Mouse (Mus musculus): ENCODE results near the gene Gprasp2. TPM values are rescaled to one million over a fixed set of nuclear protein-coding genes. Genes with fewer than 3 reads are reported as not detected.
"Not testable (repeated sequence)": the region's sequence is repeated elsewhere in the genome, so short reads cannot be mapped to it uniquely, and the experiment has no call there.

The Gprasp2 gene
- total and polyA plus RNA-seq, 3 experiments: 0.08 to 0.40 TPM; not detected in 1

DNA sequence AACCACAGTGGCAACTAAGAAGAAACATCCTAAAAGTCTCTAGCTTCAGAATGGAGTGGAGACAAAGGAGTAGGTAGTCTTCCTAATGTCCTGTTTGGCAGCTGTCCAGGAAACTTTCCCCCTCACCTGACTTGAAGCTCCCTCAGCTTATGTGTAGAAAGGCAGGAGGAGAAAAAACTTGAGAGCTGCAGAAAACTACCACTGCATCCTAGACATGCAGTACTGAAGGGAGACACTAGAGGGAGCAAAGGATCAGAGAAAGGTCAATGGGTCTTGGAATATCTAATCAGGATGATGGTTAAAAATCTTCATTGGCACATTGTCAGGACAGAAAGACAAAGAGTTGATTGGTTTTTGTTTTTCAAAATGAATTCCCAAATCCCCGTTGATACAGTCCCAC lies 33.1 kb upstream of the Gprasp2 start:
- Histone ChIP-seq H3K27me3 (replicated peaks) (no peaks in the 10 kb centered on the region), H3K4me2 (ENCODE audit: insufficient read depth, low read depth, poor library complexity, severe bottlenecking) (no peak overlapping the region; the same call in 1 of the 2 replicates), H3K9ac (ENCODE audit: insufficient read depth, low read depth) (no peak overlapping the region), H3K36me3 (replicated peaks in 1 of 2; ENCODE audit: control insufficient read depth in 1 of 2, insufficient read depth in 1 of 2, low read length in 1 of 2) (no peaks in the 10 kb centered on the region), H3K4me1 (ENCODE audit: control insufficient read depth in 1 of 2, insufficient read depth in 2 of 2) (no peaks in the 10 kb centered on the region), H3K9me3 (replicated peaks; ENCODE audit: low read length) (no peaks in the 10 kb centered on the region), H3K79me2 (replicated peaks; ENCODE audit: control insufficient read depth, extremely low read depth, insufficient read depth, poor library complexity, severe bottlenecking) (no peaks in the 10 kb centered on the region), H3K4me3 (replicated peaks in 1 of 3; ENCODE audit: low read depth in 2 of 3, low read length in 2 of 3, poor library complexity in 1 of 3) (no peak overlapping the region), H3K27ac (ENCODE audit: insufficient read depth, low read depth) (no peak overlapping the region)
- TF ChIP-seq ZC3H11A (IDR thresholded peaks at IDR 0.05; ENCODE audit: low read depth, low read length) (no peak), MEF2A (IDR thresholded peaks at IDR 0.05; ENCODE audit: borderline replicate concordance, low read depth, low read length) (no peak), RAD21 (IDR thresholded peaks at IDR 0.05; ENCODE audit: low read depth, low read length) (peak; percentile 68), UBTF (IDR thresholded peaks at IDR 0.05; ENCODE audit: low read depth, low read length) (no peak), NELFE (IDR thresholded peaks at IDR 0.05; ENCODE audit: low read depth, low read length) (no peak), CTCF (conservative IDR thresholded peaks at IDR 0.05 in 1 of 2, IDR thresholded peaks at IDR 0.05 in 1 of 2; ENCODE audit: low read depth in 2 of 2, low read length in 2 of 2) (peak; percentile 60 to 76), ZKSCAN1 (IDR thresholded peaks at IDR 0.05; ENCODE audit: borderline replicate concordance, low read depth, low read length) (no peak), SMC3 (IDR thresholded peaks at IDR 0.05; ENCODE audit: low read depth, low read length) (peak; percentile 75), TBP (conservative IDR thresholded peaks at IDR 0.05; ENCODE audit: low read depth, low read length) (no peak)
- dilution Hi-C loops (cut with MboI; ENCODE audit: extremely low pct_ligation_motif_present, extremely low pct_unique_long_range_greater_than_20kb, low sequenced_read_pairs) (no loop called here), in situ Hi-C loops (cut with MboI; ENCODE audit: low pct_ligation_motif_present, low pct_unique_long_range_greater_than_20kb, low sequenced_read_pairs) (loop anchor here (10.0 to 25.0 kb wide), 2 partner anchors 143 to 159 kb away; no protein-coding TSS in a partner anchor)
- DNase-seq (ENCODE audit: extremely low read depth): peak; percentile 43

DNA sequence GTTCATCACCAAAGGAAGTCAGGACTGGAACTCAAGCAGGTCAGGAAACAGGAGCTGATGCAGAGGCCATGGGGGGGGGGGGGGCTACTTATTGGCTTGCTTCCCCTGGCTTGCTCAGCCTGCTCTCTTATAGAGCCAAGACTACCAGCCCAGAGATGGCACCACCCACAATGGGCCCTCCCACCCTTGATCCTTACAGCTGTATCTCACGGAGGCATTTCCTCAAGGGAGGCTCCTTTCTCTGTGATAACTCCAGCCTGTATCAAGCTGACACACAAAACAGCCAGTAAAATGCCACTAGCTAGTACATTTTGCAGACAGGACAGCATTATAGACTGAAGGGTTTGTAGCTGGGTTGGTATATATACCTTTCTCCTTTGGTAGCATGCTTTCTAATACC lies 2.9 kb upstream of the Gprasp2 start:
- DNase-seq (ENCODE audit: extremely low read depth); H3K27ac ChIP-seq (ENCODE audit: insufficient read depth, low read depth); H3K4me1 ChIP-seq (ENCODE audit: control insufficient read depth in 1 of 2, insufficient read depth in 2 of 2); H3K4me2 ChIP-seq (ENCODE audit: insufficient read depth, low read depth, poor library complexity, severe bottlenecking); dilution Hi-C loops (cut with MboI; ENCODE audit: extremely low pct_ligation_motif_present, extremely low pct_unique_long_range_greater_than_20kb, low sequenced_read_pairs); in situ Hi-C loops (cut with MboI; ENCODE audit: low pct_ligation_motif_present, low pct_unique_long_range_greater_than_20kb, low sequenced_read_pairs); H3K36me3 ChIP-seq (replicated peaks in 1 of 2; ENCODE audit: control insufficient read depth in 1 of 2, insufficient read depth in 1 of 2, low read length in 1 of 2); H3K9ac ChIP-seq (ENCODE audit: insufficient read depth, low read depth); H3K79me2 ChIP-seq (replicated peaks; ENCODE audit: control insufficient read depth, extremely low read depth, insufficient read depth, poor library complexity, severe bottlenecking); H3K27me3 ChIP-seq (replicated peaks); H3K9me3 ChIP-seq (replicated peaks; ENCODE audit: low read length); H3K4me3 ChIP-seq (replicated peaks in 1 of 3; ENCODE audit: low read depth in 2 of 3, low read length in 2 of 3, poor library complexity in 1 of 3): not testable (repeated sequence)

DNA sequence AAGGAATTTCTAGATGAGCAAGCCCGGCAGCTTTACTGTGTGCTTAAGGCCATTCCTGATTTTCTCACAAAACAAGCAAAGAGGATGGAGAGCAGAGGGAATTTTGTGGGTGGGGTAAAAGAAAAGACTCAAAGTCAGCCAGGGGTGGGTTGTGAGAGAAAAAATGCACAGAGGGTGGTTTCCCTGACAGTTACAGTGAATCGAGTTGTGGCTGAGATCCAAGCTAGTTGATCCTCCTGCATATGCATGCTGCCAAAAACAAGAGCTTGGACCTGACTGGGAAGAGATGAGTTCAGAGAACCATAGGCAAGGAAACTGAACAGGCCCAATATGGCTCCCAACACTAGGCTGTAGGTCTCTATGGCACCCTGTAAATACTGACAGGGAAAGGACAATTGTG lies 938 bp upstream of the Gprasp2 start:
- H3K9ac ChIP-seq (ENCODE audit: insufficient read depth, low read depth): no peak overlapping the region
- no peak for DNase-seq (ENCODE audit: extremely low read depth)
- H3K4me3 ChIP-seq (replicated peaks in 1 of 3; ENCODE audit: low read depth in 2 of 3, low read length in 2 of 3, poor library complexity in 1 of 3): no peak overlapping the region
- H3K36me3 ChIP-seq (replicated peaks in 1 of 2; ENCODE audit: control insufficient read depth in 1 of 2, insufficient read depth in 1 of 2, low read length in 1 of 2): no peaks in the 10 kb centered on the region
- no peaks in the 10 kb centered on the region for H3K9me3 ChIP-seq (replicated peaks; ENCODE audit: low read length)
- H3K4me1 ChIP-seq (ENCODE audit: control insufficient read depth in 1 of 2, insufficient read depth in 2 of 2): no peaks in the 10 kb centered on the region
- dilution Hi-C loops (cut with MboI; ENCODE audit: extremely low pct_ligation_motif_present, extremely low pct_unique_long_range_greater_than_20kb, low sequenced_read_pairs): no loop called here
- no peaks in the 10 kb centered on the region for H3K27me3 ChIP-seq (replicated peaks)
- no peak overlapping the region for H3K4me2 ChIP-seq (ENCODE audit: insufficient read depth, low read depth, poor library complexity, severe bottlenecking)
- no peak overlapping the region for H3K27ac ChIP-seq (ENCODE audit: insufficient read depth, low read depth)
- no peaks in the 10 kb centered on the region for H3K79me2 ChIP-seq (replicated peaks; ENCODE audit: control insufficient read depth, extremely low read depth, insufficient read depth, poor library complexity, severe bottlenecking)
- in situ Hi-C loops (cut with MboI; ENCODE audit: low pct_ligation_motif_present, low pct_unique_long_range_greater_than_20kb, low sequenced_read_pairs): no loop called here
- TF ChIP-seq MYC (IDR thresholded peaks at IDR 0.05; ENCODE audit: low read depth, low read length) (no peak), ELF1 (IDR thresholded peaks at IDR 0.05; ENCODE audit: low read depth, low read length) (no peak)
